Mouse (Mus musculus) adrenal gland, postnatal 4 days (tissue): Measurements from ENCODE around the gene Olfr1105. TPM values are rescaled to one million over a fixed set of nuclear protein-coding genes. Genes with fewer than 3 reads are reported as not detected.

Source experiments
- DNase-seq, 2 experiments: peaks; one replicate each; pipeline ENCODE4 v3.0.0; 2021 to 2022; ENCODE audit warnings: low spot score in 2 of 2, mixed read lengths in 2 of 2
- long read RNA-seq, 2 experiments: library from polyadenylated mRNA; stranded (forward); transcript quantifications; one replicate each; pipeline ENCODE4 v2.0.0; 2021
- total RNA-seq, 2 experiments: library from RNA; stranded (reverse); gene quantifications; 2 replicates each; pipeline ENCODE4 v1.2.3; 2021

Gene Olfr1105
- total RNA-seq, result not detected
- long read RNA-seq, experiment 1, result 0 reads
- long read RNA-seq, experiment 2, result 0 reads

DNA sequence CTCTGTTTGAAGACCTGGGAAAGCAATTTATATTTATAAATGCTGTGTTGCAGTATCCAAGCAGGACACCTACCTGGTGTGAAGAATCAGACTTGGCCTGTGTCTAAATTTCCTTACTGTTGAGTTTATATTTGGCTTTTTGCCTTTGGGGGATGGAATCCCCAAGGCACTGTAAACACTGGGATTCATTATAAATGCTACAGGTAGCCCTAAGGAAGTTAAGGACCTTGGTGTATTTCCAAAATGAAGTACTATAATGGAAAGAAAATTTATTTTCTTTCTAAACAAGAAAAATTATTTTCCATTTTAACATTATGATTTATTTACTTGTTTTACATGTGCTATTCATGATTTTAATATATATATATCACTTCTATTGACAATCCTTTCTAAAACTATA lies at the start of gene Olfr1105:
Olfr1105 (minus strand) TSS at position 101 of the 400 bp plus-strand sequence.
- DNase-seq, result no peak

- no peak for DNase-seq
Observed at GRCm38 (mm10) chr2:87075717-87076116, 39.4 kb upstream of the Olfr1105 start, which contains the start of gene Olfr1107. Gene Olfr1107 (minus strand): TSS chr2:87075817.

DNA sequence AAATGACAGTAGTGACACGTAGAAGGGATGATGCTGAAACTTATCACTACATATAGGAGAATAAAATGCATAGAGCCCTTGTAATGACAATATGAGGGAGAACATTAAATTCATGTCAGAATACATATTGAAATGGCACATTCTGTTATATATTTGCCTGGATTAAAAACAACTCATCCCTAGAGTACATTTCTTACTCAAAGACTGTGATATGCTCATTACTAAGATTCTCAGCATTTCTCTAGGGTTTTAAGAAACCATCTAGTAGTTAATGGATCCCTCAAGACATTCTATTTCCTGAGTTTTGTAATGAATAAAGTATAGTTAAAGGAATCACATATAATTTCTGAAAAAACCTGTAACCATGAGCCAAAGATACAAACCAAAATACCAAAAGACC lies 15.8 kb upstream of the Olfr1105 start, which contains the start of gene Olfr1106:
Olfr1106 (minus strand) TSS at position 101 of the 400 bp plus-strand sequence.
- DNase-seq, result no peak

DNA sequence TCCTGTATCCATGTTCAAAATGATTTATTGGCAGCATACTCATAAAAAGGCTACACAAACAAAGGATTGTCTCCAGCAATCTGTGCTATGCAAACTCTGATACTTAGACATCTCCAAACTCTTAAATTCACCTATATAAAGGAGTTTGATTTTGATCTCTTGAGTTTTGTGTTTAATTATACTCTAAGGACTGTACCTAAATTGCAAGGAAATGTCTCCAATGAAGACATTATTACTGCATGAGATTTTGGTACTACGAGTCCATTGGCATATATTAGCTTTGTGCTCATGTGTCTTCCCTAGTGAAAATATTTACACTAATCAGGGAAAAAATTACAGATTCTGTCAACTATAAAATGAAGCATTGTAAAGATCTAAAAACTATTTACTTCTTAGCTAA lies 9.4 kb downstream of the Olfr1105 start, which contains the start of gene Olfr1104:
Olfr1104 (minus strand) TSS at position 101 of the 400 bp plus-strand sequence.
- no peak for DNase-seq

GRCm38 (mm10) chr2:86998098-86998497 lies 38.2 kb downstream of the Olfr1105 start, which contains the start of gene Olfr1102:
Gene Olfr1102 (plus strand): TSS chr2:86998398.
- DNase-seq, result no peak

GRCm38 (mm10) chr2:86991121-86991520 lies 45.2 kb downstream of the Olfr1105 start, which contains the start of gene Olfr1101:
Gene Olfr1101 (minus strand): TSS chr2:86991221.
- no peak for DNase-seq

Other genes with a start within 250 kb of the Olfr1105 start
- gene Olfr141, start 226.5 kb downstream of the Olfr1105 start, total RNA-seq, result not detected
- gene Olfr1094, start 211.9 kb downstream of the Olfr1105 start, total RNA-seq, result not detected
- gene Olfr1095, start 184.8 kb downstream of the Olfr1105 start, total RNA-seq, result not detected
- gene Gm13723, start 161.7 kb downstream of the Olfr1105 start, total RNA-seq, result not detected
- not detected for gene Olfr1097, start 144.3 kb downstream of the Olfr1105 start, total RNA-seq
- not detected for gene Olfr1098, start 112.0 kb downstream of the Olfr1105 start, total RNA-seq
- not detected for gene Olfr1099, start 75.8 kb downstream of the Olfr1105 start, total RNA-seq
- gene Olfr1100, start 56.6 kb downstream of the Olfr1105 start, total RNA-seq, result not detected
- gene Olfr1101, start 45.3 kb downstream of the Olfr1105 start, total RNA-seq, result not detected
- gene Olfr1102, start 38.1 kb downstream of the Olfr1105 start, total RNA-seq, result not detected
- gene Olfr1104, start 9.5 kb downstream of the Olfr1105 start, total RNA-seq, result not detected
- gene Olfr1106, start 15.7 kb upstream of the Olfr1105 start, total RNA-seq, result not detected
- not detected for gene Olfr1107, start 39.3 kb upstream of the Olfr1105 start, total RNA-seq
- gene Olfr1109, start 59.5 kb upstream of the Olfr1105 start, total RNA-seq, result not detected
- gene Olfr259, start 78.0 kb upstream of the Olfr1105 start, total RNA-seq, result not detected
- not detected for gene Olfr1110, start 103.8 kb upstream of the Olfr1105 start, total RNA-seq
- gene Olfr1111, start 116.1 kb upstream of the Olfr1105 start, total RNA-seq, result not detected
- not detected for gene Olfr1112, start 151.3 kb upstream of the Olfr1105 start, total RNA-seq
- not detected for gene Olfr1113, start 172.4 kb upstream of the Olfr1105 start, total RNA-seq
- not detected for gene Olfr1115, start 211.5 kb upstream of the Olfr1105 start, total RNA-seq
- gene Olfr1116, start 231.0 kb upstream of the Olfr1105 start, total RNA-seq, result not detected